Mouse (Mus musculus): ENCODE results near the gene Rdh8.

- TF ChIP-seq CTCF (IDR thresholded peaks at IDR 0.05; ENCODE audit: borderline replicate concordance, control insufficient read depth, extremely low read depth, insufficient read depth, low read length, poor library complexity) (no peak), POLR2A (IDR thresholded peaks at IDR 0.05; ENCODE audit: control insufficient read depth, extremely low read depth, insufficient read depth, low read length, poor library complexity) (no peak)
These were observed at the start of gene Rdh8 for GRCm38 (mm10) chr9:20818236-20818635.
